Mouse (Mus musculus) cortical plate, adult 2 months (tissue): Measurements from ENCODE around the gene Olfr573-ps1.

Experiments
- CTCF ChIP-seq: fragments of 200-500 bp; IDR thresholded peaks from 2 replicates; pipeline ENCODE4 v1.5.1; 2011; ENCODE audit warnings: mild to moderate bottlenecking, control low read depth, low read length; ENCODE audit not compliant: insufficient read depth; ENCODE audit errors: extremely low read depth
- POLR2A ChIP-seq: fragments of 200-500 bp; IDR thresholded peaks from 2 replicates; pipeline ENCODE4 v1.6.1; 2011; ENCODE audit warnings: mild to moderate bottlenecking, low read length, control low read depth; ENCODE audit not compliant: insufficient read depth; ENCODE audit errors: extremely low read depth

DNA sequence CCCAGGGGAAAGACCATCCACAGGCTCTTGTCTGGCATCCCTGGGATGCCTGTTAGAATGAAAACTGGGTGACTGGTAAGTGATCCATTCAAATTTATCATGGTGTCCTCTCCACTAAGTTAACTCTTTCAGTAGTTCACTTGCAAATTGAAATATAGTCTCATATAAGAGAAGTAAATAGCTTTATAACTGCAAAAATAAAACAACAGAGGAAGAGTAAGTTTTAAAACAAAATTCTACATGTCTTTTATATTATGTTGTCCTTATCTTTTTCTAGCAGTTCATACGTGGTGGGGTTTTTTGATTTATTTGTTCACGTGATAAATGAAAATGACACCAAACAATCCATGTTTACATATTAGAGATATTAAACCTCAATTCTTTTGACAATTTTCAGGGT lies at the start of gene Olfr573-ps1:
- TF ChIP-seq POLR2A: no peak
- TF ChIP-seq CTCF: no peak
